Mouse (Mus musculus): ENCODE measurements around the gene Lgr4. TPM values are rescaled to one million over a fixed set of nuclear protein-coding genes. Genes with fewer than 3 reads are reported as not detected.

The Lgr4 gene
- polyA plus RNA-seq, 1 experiment: 21.6 TPM

- Histone ChIP-seq H3K27ac (ENCODE audit: insufficient read depth, low read length) (no peak overlapping the region), H3K4me3 (replicated peaks; ENCODE audit: insufficient read depth, low read depth, low read length) (no peak overlapping the region), H3K27me3 (ENCODE audit: control insufficient read depth, insufficient read depth, low read length) (no peaks in the 10 kb centered on the region), H3K4me1 (ENCODE audit: control insufficient read depth, insufficient read depth, low read length) (peaks cover 32% of the 10 kb centered on the region)
- DNase-seq: no peak
- no peak for TF ChIP-seq CTCF (IDR thresholded peaks at IDR 0.05; ENCODE audit: borderline replicate concordance, insufficient read depth, low read depth, low read length)
- TF ChIP-seq POLR2A (IDR thresholded peaks at IDR 0.05; ENCODE audit: borderline replicate concordance, insufficient read depth, low read length): no peak
- WGBS: 96% methylated on average over 5 of the region's 5 CpGs
These were observed 12.9 kb downstream of the Lgr4 start for GRCm38 (mm10) chr2:109930366-109930765.

- Histone ChIP-seq H3K4me1 (ENCODE audit: control insufficient read depth, insufficient read depth, low read length) (peaks cover 32% of the 10 kb centered on the region), H3K4me3 (replicated peaks; ENCODE audit: insufficient read depth, low read depth, low read length) (no peak overlapping the region), H3K27me3 (ENCODE audit: control insufficient read depth, insufficient read depth, low read length) (no peaks in the 10 kb centered on the region), H3K27ac (ENCODE audit: insufficient read depth, low read length) (no peak overlapping the region)
- TF ChIP-seq CTCF (IDR thresholded peaks at IDR 0.05; ENCODE audit: borderline replicate concordance, insufficient read depth, low read depth, low read length): no peak
- no peak for TF ChIP-seq POLR2A (IDR thresholded peaks at IDR 0.05; ENCODE audit: borderline replicate concordance, insufficient read depth, low read length)
- WGBS: 95% methylated on average over 4 of the region's 4 CpGs
- DNase-seq: no peak
These were observed 13.3 kb downstream of the Lgr4 start for GRCm38 (mm10) chr2:109930771-109931170.

- no peak for DNase-seq
- 86% methylated on average over 13 of the region's 13 CpGs for WGBS
- Histone ChIP-seq H3K4me1 (ENCODE audit: control insufficient read depth, insufficient read depth, low read length) (peaks cover 32% of the 10 kb centered on the region), H3K4me3 (replicated peaks; ENCODE audit: insufficient read depth, low read depth, low read length) (no peak overlapping the region), H3K27me3 (ENCODE audit: control insufficient read depth, insufficient read depth, low read length) (no peaks in the 10 kb centered on the region), H3K27ac (ENCODE audit: insufficient read depth, low read length) (no peak overlapping the region)
- TF ChIP-seq CTCF (IDR thresholded peaks at IDR 0.05; ENCODE audit: borderline replicate concordance, insufficient read depth, low read depth, low read length): no peak
- no peak for TF ChIP-seq POLR2A (IDR thresholded peaks at IDR 0.05; ENCODE audit: borderline replicate concordance, insufficient read depth, low read length)
These were observed 14.7 kb downstream of the Lgr4 start for GRCm38 (mm10) chr2:109931978-109932780.

- 62% methylated on average over 3 of the region's 3 CpGs for WGBS
- Histone ChIP-seq H3K4me1 (ENCODE audit: control insufficient read depth, insufficient read depth, low read length) (peaks cover 32% of the 10 kb centered on the region), H3K4me3 (replicated peaks; ENCODE audit: insufficient read depth, low read depth, low read length) (no peak overlapping the region), H3K27ac (ENCODE audit: insufficient read depth, low read length) (no peak overlapping the region), H3K27me3 (ENCODE audit: control insufficient read depth, insufficient read depth, low read length) (no peaks in the 10 kb centered on the region)
- no peak for TF ChIP-seq CTCF (IDR thresholded peaks at IDR 0.05; ENCODE audit: borderline replicate concordance, insufficient read depth, low read depth, low read length)
- no peak for TF ChIP-seq POLR2A (IDR thresholded peaks at IDR 0.05; ENCODE audit: borderline replicate concordance, insufficient read depth, low read length)
- no peak for DNase-seq
These were observed 15.7 kb downstream of the Lgr4 start for GRCm38 (mm10) chr2:109933151-109933550.

GRCm38 (mm10) chr2:109934086-109934485 is 16.6 kb downstream of the Lgr4 start:
- H3K4me1 ChIP-seq (ENCODE audit: control insufficient read depth, insufficient read depth, low read length): peaks cover 28% of the 10 kb centered on the region
- no peak overlapping the region for H3K4me3 ChIP-seq (replicated peaks; ENCODE audit: insufficient read depth, low read depth, low read length)
- no peak overlapping the region for H3K27ac ChIP-seq (ENCODE audit: insufficient read depth, low read length)
- no peak for DNase-seq
- TF ChIP-seq POLR2A (IDR thresholded peaks at IDR 0.05; ENCODE audit: borderline replicate concordance, insufficient read depth, low read length): no peak
- no peak for TF ChIP-seq CTCF (IDR thresholded peaks at IDR 0.05; ENCODE audit: borderline replicate concordance, insufficient read depth, low read depth, low read length)
- WGBS: 46% methylated on average over 4 of the region's 4 CpGs
- no peaks in the 10 kb centered on the region for H3K27me3 ChIP-seq (ENCODE audit: control insufficient read depth, insufficient read depth, low read length)

GRCm38 (mm10) chr2:109935194-109935593 is 17.7 kb downstream of the Lgr4 start:
- Histone ChIP-seq H3K4me1 (ENCODE audit: control insufficient read depth, insufficient read depth, low read length) (peaks cover 22% of the 10 kb centered on the region), H3K4me3 (replicated peaks; ENCODE audit: insufficient read depth, low read depth, low read length) (no peak overlapping the region), H3K27me3 (ENCODE audit: control insufficient read depth, insufficient read depth, low read length) (no peaks in the 10 kb centered on the region), H3K27ac (ENCODE audit: insufficient read depth, low read length) (no peak overlapping the region)
- no peak for DNase-seq
- WGBS: 98% methylated on average over 3 of the region's 3 CpGs
- TF ChIP-seq CTCF (IDR thresholded peaks at IDR 0.05; ENCODE audit: borderline replicate concordance, insufficient read depth, low read depth, low read length) (no peak), POLR2A (IDR thresholded peaks at IDR 0.05; ENCODE audit: borderline replicate concordance, insufficient read depth, low read length) (no peak)

GRCm38 (mm10) chr2:109935754-109936409 is 18.4 kb downstream of the Lgr4 start:
- no peak overlapping the region for H3K27ac ChIP-seq (ENCODE audit: insufficient read depth, low read length)
- no peaks in the 10 kb centered on the region for H3K27me3 ChIP-seq (ENCODE audit: control insufficient read depth, insufficient read depth, low read length)
- 76% methylated on average over 11 of the region's 11 CpGs for WGBS
- TF ChIP-seq POLR2A (IDR thresholded peaks at IDR 0.05; ENCODE audit: borderline replicate concordance, insufficient read depth, low read length) (no peak), CTCF (IDR thresholded peaks at IDR 0.05; ENCODE audit: borderline replicate concordance, insufficient read depth, low read depth, low read length) (no peak)
- no peak overlapping the region for H3K4me3 ChIP-seq (replicated peaks; ENCODE audit: insufficient read depth, low read depth, low read length)
- DNase-seq: no peak
- peaks cover 19% of the 10 kb centered on the region for H3K4me1 ChIP-seq (ENCODE audit: control insufficient read depth, insufficient read depth, low read length)

GRCm38 (mm10) chr2:109936410-109936755 is 18.9 kb downstream of the Lgr4 start:
- no peak for DNase-seq
- Histone ChIP-seq H3K4me1 (ENCODE audit: control insufficient read depth, insufficient read depth, low read length) (peaks cover 19% of the 10 kb centered on the region), H3K27ac (ENCODE audit: insufficient read depth, low read length) (no peak overlapping the region), H3K27me3 (ENCODE audit: control insufficient read depth, insufficient read depth, low read length) (no peaks in the 10 kb centered on the region), H3K4me3 (replicated peaks; ENCODE audit: insufficient read depth, low read depth, low read length) (no peak overlapping the region)
- TF ChIP-seq POLR2A (IDR thresholded peaks at IDR 0.05; ENCODE audit: borderline replicate concordance, insufficient read depth, low read length) (no peak), CTCF (IDR thresholded peaks at IDR 0.05; ENCODE audit: borderline replicate concordance, insufficient read depth, low read depth, low read length) (no peak)
- 64% methylated on average over 2 of the region's 2 CpGs for WGBS

All from cerebellum, adult 2 months (tissue).